Mouse (Mus musculus): ENCODE results near the gene Metap1. TPM values are rescaled to one million over a fixed set of nuclear protein-coding genes. Genes with fewer than 3 reads are reported as not detected.

Gene Metap1
- polyA plus RNA-seq (2014; fragmentation: Nextera tagmentation; extraction: Ambion mirVana) = 59.6 and 66.2 TPM in 2 replicates

DNA sequence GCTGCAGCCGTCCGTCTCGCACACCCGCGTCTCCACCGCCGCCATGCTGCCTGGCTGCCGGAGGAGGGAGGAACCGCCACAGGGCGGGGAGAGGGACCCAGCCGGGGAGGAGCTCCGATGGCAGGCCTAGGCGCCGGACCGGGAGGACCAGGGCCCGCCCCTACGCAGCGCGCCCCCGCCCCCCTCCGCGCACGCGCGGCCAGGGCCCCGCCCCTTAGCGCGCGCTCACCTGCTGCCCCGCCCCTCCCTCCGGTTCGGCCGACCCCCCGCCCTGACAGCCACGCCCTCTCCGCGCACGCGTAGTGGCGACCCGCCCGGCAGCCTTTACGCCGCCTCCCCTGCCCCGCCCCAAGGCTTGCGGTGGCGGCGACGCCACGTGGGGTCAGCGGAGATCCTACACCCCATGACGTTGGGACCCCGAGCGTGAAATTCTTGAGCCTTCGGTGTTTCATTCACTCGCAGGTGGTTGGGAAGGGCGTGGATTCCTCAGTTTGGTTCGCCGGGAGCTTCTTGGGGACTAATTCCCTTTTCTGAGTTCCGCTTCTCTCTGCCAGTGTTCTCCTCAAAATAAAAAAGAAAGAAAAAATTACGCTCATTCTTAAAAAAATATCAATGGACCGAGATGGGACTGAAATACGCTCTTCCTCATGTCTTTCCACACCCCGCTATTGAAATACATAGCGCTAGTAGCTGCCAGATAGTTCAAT lies at the start of gene Metap1:
Metap1 (minus strand) TSS at position 189 of the 707 bp plus-strand sequence.
- Histone ChIP-seq H3K36me3 (ENCODE audit: control insufficient read depth, insufficient read depth, low read length) (peaks cover 6% of the 10 kb centered on the region), H3K27me3 (ENCODE audit: control insufficient read depth, insufficient read depth, low read length) (no peaks in the 10 kb centered on the region), H3K4me1 (ENCODE audit: control insufficient read depth, insufficient read depth, low read length) (no peaks in the 10 kb centered on the region), H3K4me2 (replicated peaks; ENCODE audit: low read depth, low read length) (peak within 1 kb of the TSS; percentile 73), H3K27ac (ENCODE audit: low read length) (peak within 1 kb of the TSS; percentile 59), H3K9me3 (ENCODE audit: control insufficient read depth, low read depth, low read length) (no peaks in the 10 kb centered on the region), H3K9ac (replicated peaks; ENCODE audit: low read depth, low read length) (peak within 1 kb of the TSS; percentile 87), H3K4me3 (ENCODE audit: low read depth, low read length) (peak within 1 kb of the TSS; percentile 83)
- WGBS = under 1% methylated on average over 58 of the region's 65 CpGs
- ATAC-seq (ENCODE audit: insufficient number of reproducible peaks, insufficient read depth, low FRiP score, low read depth) = peak; percentile 99

DNA sequence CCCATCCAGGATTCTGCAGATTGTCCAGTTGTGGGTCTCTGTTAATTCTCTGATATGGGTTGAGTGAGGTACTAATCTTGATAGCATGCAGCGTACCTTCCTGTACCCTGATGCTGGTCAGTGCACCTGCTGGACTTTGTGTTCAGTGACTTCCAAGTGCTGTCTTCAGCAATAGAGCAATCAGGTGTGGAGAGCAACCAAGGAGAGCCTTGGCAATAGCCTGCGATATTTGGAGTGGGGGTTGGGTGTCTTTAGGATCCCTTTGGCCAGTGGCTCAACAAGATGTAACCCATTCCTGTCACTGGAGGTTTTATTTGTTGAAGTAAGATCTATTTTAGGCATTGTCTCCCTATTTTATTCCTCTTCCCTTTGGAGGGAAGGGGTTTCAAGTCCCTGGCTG lies 46.7 kb upstream of the Metap1 start:
- H3K4me3 ChIP-seq (ENCODE audit: low read depth, low read length) = no peak overlapping the region
- no peak overlapping the region for H3K27ac ChIP-seq (ENCODE audit: low read length)
- peaks cover 8% of the 10 kb centered on the region; the same call in 1 of the 2 replicates for H3K4me1 ChIP-seq (ENCODE audit: control insufficient read depth, insufficient read depth, low read length)
- H3K9me3 ChIP-seq (ENCODE audit: control insufficient read depth, low read depth, low read length) = no peaks in the 10 kb centered on the region
- WGBS = 93% methylated on average over 2 of the region's 2 CpGs
- H3K9ac ChIP-seq (replicated peaks; ENCODE audit: low read depth, low read length) = no peak overlapping the region
- no peak overlapping the region for H3K4me2 ChIP-seq (replicated peaks; ENCODE audit: low read depth, low read length)
- no peaks in the 10 kb centered on the region for H3K36me3 ChIP-seq (ENCODE audit: control insufficient read depth, insufficient read depth, low read length)
- H3K27me3 ChIP-seq (ENCODE audit: control insufficient read depth, insufficient read depth, low read length) = no peaks in the 10 kb centered on the region
- no peak for ATAC-seq (ENCODE audit: insufficient number of reproducible peaks, insufficient read depth, low FRiP score, low read depth)

DNA sequence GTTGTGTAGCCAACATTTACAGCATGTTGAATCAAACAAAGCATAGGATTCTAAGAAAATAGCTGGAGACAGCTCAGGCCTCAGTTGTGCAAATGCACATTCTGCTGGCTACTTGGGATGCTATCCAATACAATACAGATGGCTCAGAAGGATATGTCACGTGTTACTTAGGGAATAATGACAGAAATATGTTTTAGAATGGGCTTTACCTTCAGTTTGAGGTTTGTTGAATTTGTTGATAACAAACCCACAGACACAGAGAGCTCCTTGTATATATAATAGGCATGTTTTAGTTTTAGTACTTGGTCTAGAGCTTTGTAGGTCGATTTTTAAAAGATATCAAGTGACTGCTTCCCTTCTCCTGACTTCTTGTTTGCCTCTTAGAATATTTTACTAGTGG lies 43.4 kb upstream of the Metap1 start:
- H3K36me3 ChIP-seq (ENCODE audit: control insufficient read depth, insufficient read depth, low read length) = no peaks in the 10 kb centered on the region
- H3K4me2 ChIP-seq (replicated peaks; ENCODE audit: low read depth, low read length) = no peak overlapping the region
- 40% methylated on average over 2 of the region's 2 CpGs for WGBS
- H3K4me1 ChIP-seq (ENCODE audit: control insufficient read depth, insufficient read depth, low read length) = peaks cover 28% of the 10 kb centered on the region
- no peak overlapping the region for H3K9ac ChIP-seq (replicated peaks; ENCODE audit: low read depth, low read length)
- no peaks in the 10 kb centered on the region for H3K9me3 ChIP-seq (ENCODE audit: control insufficient read depth, low read depth, low read length)
- H3K4me3 ChIP-seq (ENCODE audit: low read depth, low read length) = no peak overlapping the region
- no peaks in the 10 kb centered on the region for H3K27me3 ChIP-seq (ENCODE audit: control insufficient read depth, insufficient read depth, low read length)
- no peak overlapping the region for H3K27ac ChIP-seq (ENCODE audit: low read length)
- ATAC-seq (ENCODE audit: insufficient number of reproducible peaks, insufficient read depth, low FRiP score, low read depth) = no peak

DNA sequence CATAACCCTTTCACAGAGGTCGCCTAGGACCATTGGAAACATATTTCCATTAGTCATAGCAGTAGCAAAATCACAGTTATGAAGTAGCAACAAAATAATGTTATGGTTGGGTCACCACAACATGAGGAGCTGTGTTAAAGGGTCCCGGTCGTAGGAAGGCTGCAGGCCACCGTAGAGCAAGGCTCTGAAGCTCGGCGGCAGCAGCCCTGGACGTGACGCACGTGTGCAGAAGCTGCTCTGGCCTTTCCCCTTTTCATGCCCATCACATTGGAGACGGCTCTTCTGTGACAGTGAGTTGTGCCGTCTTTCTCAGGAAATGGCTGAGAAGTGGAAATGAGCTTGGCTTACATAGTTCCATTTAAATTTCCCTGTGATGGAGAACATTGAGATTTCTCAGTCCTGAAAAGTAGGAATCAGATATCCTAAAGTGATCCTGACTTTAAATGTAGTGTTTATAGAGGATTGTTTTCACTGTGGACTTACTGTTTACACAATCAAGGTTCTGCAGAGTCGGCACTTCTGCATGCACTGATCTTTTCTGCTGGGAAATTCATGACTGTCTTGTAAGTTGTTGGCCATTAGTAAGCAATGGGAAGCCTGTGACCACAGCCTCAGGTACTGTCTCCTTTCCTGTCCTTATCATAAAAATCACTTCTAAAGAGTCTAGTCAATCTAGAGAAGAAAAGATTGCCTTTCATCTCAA lies 42.3 kb upstream of the Metap1 start:
- ATAC-seq (ENCODE audit: insufficient number of reproducible peaks, insufficient read depth, low FRiP score, low read depth) = no peak
- Histone ChIP-seq H3K9ac (replicated peaks; ENCODE audit: low read depth, low read length) (no peak overlapping the region), H3K4me3 (ENCODE audit: low read depth, low read length) (no peak overlapping the region), H3K27ac (ENCODE audit: low read length) (no peak overlapping the region), H3K27me3 (ENCODE audit: control insufficient read depth, insufficient read depth, low read length) (no peaks in the 10 kb centered on the region), H3K36me3 (ENCODE audit: control insufficient read depth, insufficient read depth, low read length) (no peaks in the 10 kb centered on the region), H3K4me1 (ENCODE audit: control insufficient read depth, insufficient read depth, low read length) (peaks cover 28% of the 10 kb centered on the region), H3K4me2 (replicated peaks; ENCODE audit: low read depth, low read length) (no peak overlapping the region; the same call in 1 of the 2 replicates), H3K9me3 (ENCODE audit: control insufficient read depth, low read depth, low read length) (no peaks in the 10 kb centered on the region)
- WGBS = 41% methylated on average over 12 of the region's 12 CpGs

DNA sequence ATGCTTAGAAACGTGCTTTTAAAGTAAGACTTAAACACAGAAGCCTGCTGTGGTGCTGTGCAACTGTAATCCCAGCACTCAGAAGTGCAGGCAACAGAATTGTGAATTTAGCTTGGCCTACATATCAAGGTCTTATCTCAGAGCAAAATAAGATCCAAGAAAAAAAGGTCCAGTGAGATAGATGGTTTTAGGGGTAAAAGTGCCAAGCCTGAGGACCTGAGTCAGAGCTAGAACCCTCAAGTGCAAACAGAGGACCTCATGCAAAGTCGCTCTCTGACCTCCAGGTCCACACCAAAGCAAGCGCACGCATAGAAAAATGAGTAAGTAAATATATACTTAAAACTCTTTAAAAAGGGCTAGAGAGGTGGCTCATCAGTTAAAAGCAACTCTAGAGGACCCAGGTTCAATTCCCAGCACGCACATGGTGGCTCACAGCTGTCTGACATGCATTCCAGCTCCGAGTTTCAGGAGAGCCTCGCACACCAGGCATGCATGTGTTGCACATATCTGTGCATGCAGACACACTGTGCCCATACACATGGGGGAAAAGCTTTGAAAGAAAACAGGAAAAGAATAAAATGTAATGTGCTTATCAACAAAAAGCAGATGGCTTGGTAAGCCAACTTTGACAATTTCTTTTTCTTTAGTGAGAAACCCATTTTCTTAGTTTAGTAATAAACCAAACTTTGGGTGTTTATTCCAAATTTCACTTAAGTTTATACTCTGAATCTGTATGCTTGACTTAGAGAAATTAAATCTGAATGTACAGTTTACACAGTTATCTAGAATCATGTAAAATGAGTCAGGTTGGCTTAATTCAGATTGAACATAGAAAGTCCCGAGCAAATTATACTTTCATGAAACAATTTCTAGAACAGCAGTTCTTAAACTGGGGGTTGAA lies 41.5 kb upstream of the Metap1 start:
- WGBS = 60% methylated on average over 8 of the region's 8 CpGs
- no peak for ATAC-seq (ENCODE audit: insufficient number of reproducible peaks, insufficient read depth, low FRiP score, low read depth)
- H3K4me2 ChIP-seq (replicated peaks; ENCODE audit: low read depth, low read length) = no peak overlapping the region

DNA sequence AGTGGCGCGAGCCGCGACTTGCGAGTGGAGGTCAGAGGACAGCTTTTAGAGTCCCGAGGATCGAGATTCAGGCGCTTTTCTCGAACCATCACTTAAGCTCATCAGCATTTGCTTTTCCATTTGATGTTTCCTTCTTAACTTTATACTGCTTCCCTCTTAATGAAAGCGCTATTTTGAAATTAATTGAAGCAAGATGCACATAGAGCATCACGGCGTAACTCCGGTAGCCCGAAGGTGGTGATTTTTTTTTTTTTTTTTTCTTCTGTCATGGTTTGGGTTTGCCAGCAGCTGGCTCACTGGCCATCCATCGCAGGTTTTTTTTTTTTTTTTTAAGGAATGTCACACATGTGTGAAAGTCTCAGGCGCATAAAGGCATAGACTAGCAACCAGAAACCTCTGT lies 39.0 kb upstream of the Metap1 start:
- Histone ChIP-seq H3K27ac (ENCODE audit: low read length) (no peak overlapping the region), H3K4me1 (ENCODE audit: control insufficient read depth, insufficient read depth, low read length) (peaks cover 28% of the 10 kb centered on the region), H3K27me3 (ENCODE audit: control insufficient read depth, insufficient read depth, low read length) (no peaks in the 10 kb centered on the region), H3K36me3 (ENCODE audit: control insufficient read depth, insufficient read depth, low read length) (no peaks in the 10 kb centered on the region), H3K4me3 (ENCODE audit: low read depth, low read length) (peak overlapping the region; percentile 92), H3K9ac (replicated peaks; ENCODE audit: low read depth, low read length) (peak overlapping the region; percentile 82), H3K9me3 (ENCODE audit: control insufficient read depth, low read depth, low read length) (no peaks in the 10 kb centered on the region), H3K4me2 (replicated peaks; ENCODE audit: low read depth, low read length) (peak overlapping the region; percentile 66)
- WGBS = 2% methylated on average over 16 of the region's 16 CpGs
- no peak for ATAC-seq (ENCODE audit: insufficient number of reproducible peaks, insufficient read depth, low FRiP score, low read depth)

More for the DNA sequence above, 41.5 kb upstream of the Metap1 start:
- Histone ChIP-seq H3K4me1 (ENCODE audit: control insufficient read depth, insufficient read depth, low read length) (peaks cover 28% of the 10 kb centered on the region), H3K36me3 (ENCODE audit: control insufficient read depth, insufficient read depth, low read length) (no peaks in the 10 kb centered on the region), H3K9me3 (ENCODE audit: control insufficient read depth, low read depth, low read length) (no peaks in the 10 kb centered on the region), H3K4me3 (ENCODE audit: low read depth, low read length) (no peak overlapping the region), H3K9ac (replicated peaks; ENCODE audit: low read depth, low read length) (no peak overlapping the region), H3K27ac (ENCODE audit: low read length) (no peak overlapping the region), H3K27me3 (ENCODE audit: control insufficient read depth, insufficient read depth, low read length) (no peaks in the 10 kb centered on the region)

DNA sequence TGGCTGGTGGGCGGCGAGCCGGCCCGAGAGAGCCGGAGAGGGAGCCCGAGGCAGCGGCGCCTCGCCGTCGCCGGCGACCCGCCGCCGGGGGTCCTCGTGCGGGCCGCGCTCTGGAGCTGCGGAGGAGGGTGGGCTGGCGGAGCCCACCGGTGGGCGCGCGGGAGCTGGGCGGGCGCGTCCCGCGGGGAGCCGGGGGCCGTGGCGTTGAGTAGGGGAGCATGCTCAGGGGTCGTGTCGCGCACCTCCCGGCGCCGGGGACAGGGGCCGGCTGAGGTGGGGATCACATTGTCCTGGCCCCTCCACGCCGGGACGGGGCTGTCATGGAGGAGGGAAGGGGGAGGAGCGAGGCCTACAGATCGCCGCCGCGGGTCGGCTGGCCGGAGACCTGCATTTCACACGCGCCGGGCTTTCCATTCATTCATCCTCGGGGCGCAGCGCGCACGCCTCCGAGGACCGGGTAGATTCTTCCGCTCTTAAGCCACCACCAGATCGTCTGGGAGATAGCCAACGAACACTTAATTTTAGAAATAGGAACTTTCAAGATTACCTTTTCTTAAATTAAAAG lies 38.4 kb upstream of the Metap1 start:
- Histone ChIP-seq H3K27ac (ENCODE audit: low read length) (peak overlapping the region; percentile 85), H3K4me1 (ENCODE audit: control insufficient read depth, insufficient read depth, low read length) (peaks cover 28% of the 10 kb centered on the region), H3K4me3 (ENCODE audit: low read depth, low read length) (peak overlapping the region; percentile 92), H3K36me3 (ENCODE audit: control insufficient read depth, insufficient read depth, low read length) (no peaks in the 10 kb centered on the region), H3K27me3 (ENCODE audit: control insufficient read depth, insufficient read depth, low read length) (no peaks in the 10 kb centered on the region), H3K9me3 (ENCODE audit: control insufficient read depth, low read depth, low read length) (no peaks in the 10 kb centered on the region), H3K4me2 (replicated peaks; ENCODE audit: low read depth, low read length) (peak overlapping the region; percentile 66), H3K9ac (replicated peaks; ENCODE audit: low read depth, low read length) (peak overlapping the region; percentile 82)
- WGBS = under 1% methylated on average over 53 of the region's 64 CpGs
- peak; percentile 64 for ATAC-seq (ENCODE audit: insufficient number of reproducible peaks, insufficient read depth, low FRiP score, low read depth)
